Mouse (Mus musculus): ENCODE measurements around the gene 4931414P19Rik.

Gene 4931414P19Rik

GRCm38 (mm10) chr14:54544703-54545102 lies 61.1 kb downstream of the 4931414P19Rik start:
- in situ Hi-C loops (cut with MboI, MseI) = no loop called here

- in situ Hi-C loops (cut with MboI, MseI) = no loop called here
These were observed 65.0 kb downstream of the 4931414P19Rik start for GRCm38 (mm10) chr14:54540771-54541170.

GRCm38 (mm10) chr14:54538580-54538979 lies 67.2 kb downstream of the 4931414P19Rik start:
- in situ Hi-C loops (cut with MboI, MseI) = no loop called here

Data from regulatory T cell (primary cell).